8 mouse cellular contexts compared by ENCODE assay signal in the genomic region with DNA sequence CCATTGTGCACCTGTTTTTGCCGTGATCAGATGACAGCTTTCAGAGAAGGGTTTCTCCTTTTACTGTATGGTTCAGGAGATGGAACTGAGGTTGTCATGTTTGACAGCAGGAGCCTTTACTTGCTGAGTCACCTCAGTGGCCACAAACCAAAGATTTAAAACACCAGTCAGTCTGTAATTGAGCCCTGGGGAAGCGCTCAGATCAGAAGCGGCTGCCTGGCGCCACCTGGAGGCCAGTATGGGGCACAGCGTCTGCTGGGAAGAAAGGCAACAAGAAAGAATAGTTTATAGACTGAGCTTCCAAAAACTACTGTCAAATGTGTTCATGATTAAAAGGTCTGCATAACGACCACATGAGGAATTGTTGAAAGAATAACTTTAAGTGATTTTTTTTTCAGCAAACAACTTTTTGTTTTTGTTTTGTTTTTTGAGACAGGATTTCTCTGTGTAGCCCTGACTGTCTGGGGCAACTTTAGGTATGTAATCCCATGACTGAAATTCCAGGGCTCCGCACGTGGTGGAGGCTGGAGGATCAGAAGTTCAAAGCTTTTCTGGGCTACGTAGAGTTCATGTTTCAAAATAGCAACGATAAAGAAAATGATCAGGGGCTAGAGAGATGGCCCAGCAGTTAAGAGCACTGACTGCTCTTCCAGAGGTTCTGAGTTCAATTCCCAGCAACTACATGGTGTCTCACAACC. TPM values are rescaled to one million over a fixed set of nuclear protein-coding genes. Genes with fewer than 3 reads are reported as not detected.
DNase-seq lines count a peak whose midpoint lies in the region; ATAC-seq and TF ChIP-seq lines count a peak whose summit lies in the region.

No protein-coding gene starts in this region.

- H3K27me3 ChIP-seq in midbrain, embryonic 11.5 days (ENCODE audit: control insufficient read depth, insufficient read depth, low read length): no peaks in the 10 kb centered on the region
- H3K27me3 ChIP-seq in midbrain, embryonic 16.5 days (ENCODE audit: control insufficient read depth, insufficient read depth, low read depth, low read length): no peaks in the 10 kb centered on the region
- H3K27me3 ChIP-seq in liver, adult 2 months (ENCODE audit: control insufficient read depth, insufficient read depth, low read length): no peaks in the 10 kb centered on the region

- no peak overlapping the region for H3K27ac ChIP-seq in midbrain, embryonic 11.5 days (ENCODE audit: low read depth, low read length)
- H3K27ac ChIP-seq in midbrain, embryonic 16.5 days (ENCODE audit: low read length): no peak overlapping the region
- no peak overlapping the region for H3K27ac ChIP-seq in liver, adult 2 months (replicated peaks; ENCODE audit: insufficient read depth, low read depth, low read length)

- ATAC-seq in midbrain, embryonic 11.5 days (ENCODE audit: low FRiP score): no peak
- no peak for ATAC-seq in midbrain, embryonic 16.5 days

- no peaks in the 10 kb centered on the region for H3K79me2 ChIP-seq in liver, adult 2 months (ENCODE audit: control insufficient read depth, insufficient read depth, low read length)

- H3K9me3 ChIP-seq in midbrain, embryonic 11.5 days (ENCODE audit: control insufficient read depth, low read length): no peaks in the 10 kb centered on the region
- no peaks in the 10 kb centered on the region for H3K9me3 ChIP-seq in midbrain, embryonic 16.5 days (replicated peaks; ENCODE audit: control insufficient read depth, low read length, poor library complexity, severe bottlenecking)

- 26% methylated on average over 10 of the region's 10 CpGs for whole genome bisulfite sequencing in midbrain, embryonic 11.5 days
- 27% methylated on average over 10 of the region's 10 CpGs for WGBS in midbrain, embryonic 16.5 days
- 22% methylated on average over 10 of the region's 10 CpGs for WGBS in liver, adult 2 months

- TF ChIP-seq POLR2A in liver, adult 2 months (IDR thresholded peaks at IDR 0.05; ENCODE audit: extremely low read depth, insufficient read depth, low read length): no peak

- no peaks in the 10 kb centered on the region for H3K36me3 ChIP-seq in midbrain, embryonic 11.5 days (ENCODE audit: control insufficient read depth, insufficient read depth, low read length)
- no peaks in the 10 kb centered on the region for H3K36me3 ChIP-seq in midbrain, embryonic 16.5 days (ENCODE audit: control insufficient read depth, insufficient read depth, low read length)
- no peaks in the 10 kb centered on the region for H3K36me3 ChIP-seq in liver, adult 2 months (ENCODE audit: control insufficient read depth, insufficient read depth, low read length)

- no peak overlapping the region for H3K4me2 ChIP-seq in midbrain, embryonic 11.5 days
- H3K4me2 ChIP-seq in midbrain, embryonic 16.5 days (ENCODE audit: low read length): no peak overlapping the region

- peak; percentile 93 for TF ChIP-seq CTCF in liver, adult 2 months (IDR thresholded peaks at IDR 0.05; ENCODE audit: low read depth, low read length)

- no peak overlapping the region for H3K9ac ChIP-seq in midbrain, embryonic 11.5 days (ENCODE audit: low read length)
- H3K9ac ChIP-seq in midbrain, embryonic 16.5 days (ENCODE audit: low read depth, low read length): no peak overlapping the region
- H3K9ac ChIP-seq in liver, adult 2 months (ENCODE audit: low read depth, low read length): no peak overlapping the region

- intact Hi-C loops in heart, postnatal 14 days (cut with DNase I): loop anchor here (1.0 to 2.0 kb wide), 2 partner anchors 36 to 38 kb away; no protein-coding TSS in a partner anchor

- H3K4me3 ChIP-seq in midbrain, embryonic 11.5 days (ENCODE audit: low read depth, low read length): no peak overlapping the region
- no peak overlapping the region for H3K4me3 ChIP-seq in midbrain, embryonic 16.5 days (ENCODE audit: low read depth, low read length)
- H3K4me3 ChIP-seq in liver, adult 2 months (ENCODE audit: insufficient read depth, low read depth, low read length): no peak overlapping the region

- H3K4me1 ChIP-seq in midbrain, embryonic 11.5 days (ENCODE audit: control insufficient read depth, insufficient read depth, low read length): peaks cover 2% of the 10 kb centered on the region; the same call in 1 of the 2 replicates
- H3K4me1 ChIP-seq in midbrain, embryonic 16.5 days (ENCODE audit: control insufficient read depth, insufficient read depth, low read length): no peaks in the 10 kb centered on the region; the same call in 1 of the 2 replicates
- H3K4me1 ChIP-seq in liver, adult 2 months (ENCODE audit: control insufficient read depth, insufficient read depth, low read length): peaks cover 11% of the 10 kb centered on the region

- DNase-seq in midbrain, embryonic 11.5 days (ENCODE audit: low spot score, missing footprints): peak; percentile 93
- DNase-seq in WW6 (ENCODE audit: low read depth, low spot score): peak; percentile 59
- DNase-seq in cerebellum, postnatal 4 days (ENCODE audit: low spot score in 2 of 2): peak; percentile 45 to 69
- DNase-seq in heart, postnatal 14 days: peak; percentile 73 to 86
- peak; percentile 71 for DNase-seq in liver, adult 2 months (ENCODE audit: extremely low read depth, low read depth, low spot score)
- DNase-seq in right cerebral cortex, adult 2 months (ENCODE audit: low spot score in 2 of 2): peak; percentile 75 to 79
- DNase-seq in yolk sac, embryonic 10.5 days (ENCODE audit: low spot score): peak; percentile 58

RNA-seq across cellular contexts. Expression of gene Fgf21, which starts 22.0 kb away (rescaled TPM):
- not detected in 2 replicates for polyA plus RNA-seq in midbrain, embryonic 11.5 days (2014; fragmentation: Nextera tagmentation; extraction: Ambion mirVana)
- polyA plus RNA-seq in midbrain, embryonic 16.5 days (2015; fragmentation: Nextera tagmentation; extraction: Ambion mirVana): not detected in 2 replicates
- total RNA-seq in heart, postnatal 14 days (2021): not detected
- 0.94 and 1.0 TPM in 2 replicates for total RNA-seq in liver, adult 2 months (2014; rRNA removed)
- polyA plus RNA-seq in liver, adult 2 months (2012; rRNA removed): 3.7 and 4.3 TPM in 2 replicates

RNA-seq across cellular contexts. Expression of gene Bcat2, which starts 23.3 kb away (rescaled TPM):
- 22.5 and 24.7 TPM in 2 replicates for polyA plus RNA-seq in midbrain, embryonic 11.5 days (2014; fragmentation: Nextera tagmentation; extraction: Ambion mirVana)
- polyA plus RNA-seq in midbrain, embryonic 16.5 days (2015; fragmentation: Nextera tagmentation; extraction: Ambion mirVana): 23.6 and 25.0 TPM in 2 replicates
- total RNA-seq in heart, postnatal 14 days (2021): 10 to 100 TPM; 85.5 to 94.6 TPM
- 14.7 and 18.1 TPM in 2 replicates for total RNA-seq in liver, adult 2 months (2014; rRNA removed)
- 41.0 and 54.5 TPM in 2 replicates for polyA plus RNA-seq in liver, adult 2 months (2012; rRNA removed)

RNA-seq across cellular contexts. Expression of gene Fut1, which starts 23.8 kb away (rescaled TPM):
- not detected in 2 replicates for polyA plus RNA-seq in midbrain, embryonic 11.5 days (2014; fragmentation: Nextera tagmentation; extraction: Ambion mirVana)
- polyA plus RNA-seq in midbrain, embryonic 16.5 days (2015; fragmentation: Nextera tagmentation; extraction: Ambion mirVana): not detected in 2 replicates
- total RNA-seq in heart, postnatal 14 days (2021): under 1 TPM in 1 of 2 experiments, not detected in 1; 0.12 TPM
- not detected in 2 replicates for total RNA-seq in liver, adult 2 months (2014; rRNA removed)
- 0.15 and 0.21 TPM in 2 replicates for polyA plus RNA-seq in liver, adult 2 months (2012; rRNA removed)

RNA-seq across cellular contexts. Expression of gene Izumo1, which starts 28.3 kb away (rescaled TPM):
- polyA plus RNA-seq in midbrain, embryonic 11.5 days (2014; fragmentation: Nextera tagmentation; extraction: Ambion mirVana): 0.10 and 0.29 TPM in 2 replicates
- not detected in 2 replicates for polyA plus RNA-seq in midbrain, embryonic 16.5 days (2015; fragmentation: Nextera tagmentation; extraction: Ambion mirVana)
- total RNA-seq in heart, postnatal 14 days (2021): under 1 TPM; 0.54 to 0.67 TPM
- total RNA-seq in liver, adult 2 months (2014; rRNA removed): 0.09 TPM in 1 of 2 replicates, not detected in the other
- polyA plus RNA-seq in liver, adult 2 months (2012; rRNA removed): 0.04 and 0.13 TPM in 2 replicates

RNA-seq across cellular contexts. Expression of gene Rasip1, which starts 34.0 kb away (rescaled TPM):
- 4.0 and 4.7 TPM in 2 replicates for polyA plus RNA-seq in midbrain, embryonic 11.5 days (2014; fragmentation: Nextera tagmentation; extraction: Ambion mirVana)
- 17.2 and 18.5 TPM in 2 replicates for polyA plus RNA-seq in midbrain, embryonic 16.5 days (2015; fragmentation: Nextera tagmentation; extraction: Ambion mirVana)
- 10 to 100 TPM; 42.6 to 42.8 TPM for total RNA-seq in heart, postnatal 14 days (2021)
- total RNA-seq in liver, adult 2 months (2014; rRNA removed): 2.3 and 4.3 TPM in 2 replicates
- polyA plus RNA-seq in liver, adult 2 months (2012; rRNA removed): 3.6 and 5.1 TPM in 2 replicates
